Mouse (Mus musculus): Measurements from ENCODE around the gene Manbal. TPM values are rescaled to one million over a fixed set of nuclear protein-coding genes. Genes with fewer than 3 reads are reported as not detected.

Manbal gene
- 10 to 100 TPM; 60.3 to 66.1 (median 63.8) TPM for total RNA-seq (2022)

DNA sequence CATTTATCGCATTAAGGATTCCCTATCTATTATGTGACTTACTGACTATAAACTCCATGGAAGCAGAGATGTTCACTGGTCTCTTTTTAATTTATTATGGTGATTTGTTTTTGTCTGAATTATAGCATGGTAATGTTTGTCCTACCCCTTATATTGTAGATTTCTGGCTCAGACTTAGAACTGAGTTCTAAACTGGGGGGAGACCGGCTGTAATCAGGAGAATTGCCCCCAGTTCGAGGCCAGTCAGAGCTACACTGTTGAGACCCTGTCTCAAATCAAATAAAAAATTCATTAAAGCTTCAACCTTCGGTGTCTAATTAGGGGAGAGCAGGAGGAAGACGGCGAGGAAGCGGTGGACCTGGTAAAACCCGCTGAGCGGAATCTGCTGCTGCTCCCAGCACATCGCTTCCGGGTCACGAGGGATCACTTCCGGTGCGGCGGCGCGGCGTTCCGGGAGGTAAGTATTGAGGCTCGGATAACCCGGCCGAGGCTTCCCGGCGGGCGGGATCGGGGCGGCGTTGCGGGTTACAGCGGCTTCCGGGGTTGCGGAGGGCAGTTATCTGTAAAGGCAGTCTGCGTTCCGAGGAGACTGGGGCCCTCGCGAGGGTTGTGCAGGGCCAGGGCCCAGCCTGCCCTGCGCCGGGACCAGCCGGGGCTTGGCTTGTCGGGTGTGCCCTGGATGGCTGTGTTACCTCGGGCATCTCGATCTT is at the start of gene Manbal:
Gene Manbal, plus strand, starts transcription at position 411 of the 710 bp plus-strand sequence.
- peak; percentile 87 to 99 for DNase-seq (ENCODE audit: low spot score in 2 of 2)

DNA sequence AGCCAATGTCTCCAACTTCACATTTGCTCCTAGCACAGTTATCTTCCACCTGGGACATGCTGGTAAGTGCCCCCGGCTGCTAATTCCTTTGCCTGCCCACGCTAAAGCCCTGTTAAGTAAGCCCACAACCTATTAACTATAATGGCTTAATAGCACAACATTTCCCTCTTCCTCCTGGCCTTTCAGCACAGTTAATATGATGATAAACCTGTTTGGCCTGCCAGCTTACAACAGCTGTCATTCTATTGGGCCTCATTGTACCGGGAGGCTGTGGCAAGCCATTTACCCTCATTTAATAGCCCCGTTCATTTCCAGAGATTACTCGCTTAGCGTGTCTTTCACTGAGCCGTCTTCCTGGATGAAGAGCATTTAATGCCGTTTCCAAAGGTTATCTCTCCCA is 47.3 kb upstream of the Manbal start:
- no peak for DNase-seq (ENCODE audit: low spot score in 2 of 2)

DNA sequence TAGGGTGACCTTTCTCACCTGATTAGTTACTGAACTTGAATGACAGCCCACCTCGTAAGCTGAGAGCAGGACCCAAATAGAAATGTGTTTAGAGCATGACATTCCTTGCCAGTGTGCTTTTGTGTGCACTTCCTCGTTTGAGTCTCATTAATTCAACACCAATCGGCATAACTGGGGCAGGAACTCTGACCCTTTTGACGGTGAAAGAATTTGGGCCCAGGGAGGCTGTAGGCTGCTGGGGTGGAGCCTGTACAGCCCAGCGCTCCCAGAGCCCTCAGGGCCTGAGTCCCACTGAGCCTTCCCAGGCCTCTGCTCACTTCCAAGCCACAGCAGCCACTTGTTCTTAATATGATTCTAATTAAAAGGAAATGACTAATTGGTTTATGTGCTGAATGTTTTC is 46.5 kb upstream of the Manbal start:
- no peak for DNase-seq (ENCODE audit: low spot score in 2 of 2)

DNA sequence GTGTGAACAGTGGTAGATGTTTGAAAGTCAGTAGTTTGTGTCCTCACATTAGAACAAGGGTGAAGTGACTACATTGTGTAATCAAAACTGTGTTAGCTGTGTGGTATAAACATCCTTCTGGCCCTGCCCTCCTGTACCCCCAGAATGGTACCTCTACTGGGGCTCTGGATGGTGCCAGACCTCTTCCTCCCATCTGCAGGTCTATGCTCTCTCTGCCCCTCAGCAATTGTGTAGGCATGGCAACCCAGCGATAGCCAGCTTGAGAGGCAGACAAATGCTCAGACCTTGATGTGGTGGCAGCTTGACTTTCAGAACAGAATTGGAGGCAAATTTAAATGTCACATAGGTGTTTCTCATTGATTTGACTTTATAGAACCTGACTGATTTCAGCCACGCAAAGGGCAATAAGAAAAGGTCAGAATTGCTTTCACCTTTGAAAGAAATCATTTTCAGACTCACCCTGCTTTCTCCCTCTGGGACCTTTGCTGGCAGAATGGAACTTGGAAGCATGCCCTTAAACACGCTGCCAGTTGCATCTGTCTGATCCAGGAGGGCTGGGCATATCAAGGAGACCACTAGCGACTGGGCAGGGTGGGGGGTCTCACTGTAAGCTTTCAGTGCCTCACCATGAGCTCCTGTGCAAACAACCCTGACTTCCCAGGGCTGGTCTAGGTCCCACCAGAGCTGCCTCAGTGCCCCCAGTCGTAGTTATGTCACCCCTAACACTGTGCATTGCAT is 45.2 kb upstream of the Manbal start:
- no peak for DNase-seq (ENCODE audit: low spot score in 2 of 2)

DNA sequence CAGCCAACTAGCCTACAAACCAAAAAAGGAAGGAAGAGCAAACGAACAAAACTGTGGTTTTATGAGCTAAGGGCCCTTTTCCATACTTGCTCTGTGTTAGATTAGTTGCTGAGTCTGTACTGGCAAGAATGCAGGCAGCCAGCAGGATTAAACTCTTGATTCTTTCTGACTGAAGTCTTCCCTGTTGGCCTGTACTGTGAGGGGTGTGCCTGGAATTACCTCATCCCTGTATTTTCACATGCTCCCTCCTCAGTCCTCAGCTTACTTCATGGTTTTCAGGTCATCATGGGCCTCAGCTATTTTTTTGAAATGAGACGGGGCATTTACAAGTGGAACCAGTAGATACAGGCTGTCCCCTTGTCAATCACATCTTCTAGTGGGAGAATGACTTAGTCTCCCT is 42.2 kb upstream of the Manbal start:
- no peak for DNase-seq (ENCODE audit: low spot score in 2 of 2)

DNA sequence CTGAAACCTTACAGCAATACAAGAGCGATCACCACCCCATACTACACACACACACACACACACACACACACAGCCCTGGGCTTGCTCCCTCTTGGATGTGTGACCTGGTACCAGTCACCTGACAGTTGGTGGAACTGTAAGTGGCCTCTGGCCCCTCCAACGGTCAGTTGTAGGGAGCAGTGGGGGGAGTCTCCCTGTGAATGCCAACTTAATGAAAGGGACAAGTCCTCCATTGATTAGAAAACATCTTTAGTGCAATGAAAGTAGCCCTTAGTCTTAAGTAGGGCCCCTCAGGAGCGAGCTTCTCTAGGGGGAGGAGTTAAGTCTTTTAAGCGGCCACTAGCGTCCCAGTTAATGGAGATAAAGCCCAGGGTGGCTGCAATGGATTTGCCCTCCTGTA is 39.3 kb upstream of the Manbal start:
- DNase-seq (ENCODE audit: low spot score in 2 of 2), result no peak

DNA sequence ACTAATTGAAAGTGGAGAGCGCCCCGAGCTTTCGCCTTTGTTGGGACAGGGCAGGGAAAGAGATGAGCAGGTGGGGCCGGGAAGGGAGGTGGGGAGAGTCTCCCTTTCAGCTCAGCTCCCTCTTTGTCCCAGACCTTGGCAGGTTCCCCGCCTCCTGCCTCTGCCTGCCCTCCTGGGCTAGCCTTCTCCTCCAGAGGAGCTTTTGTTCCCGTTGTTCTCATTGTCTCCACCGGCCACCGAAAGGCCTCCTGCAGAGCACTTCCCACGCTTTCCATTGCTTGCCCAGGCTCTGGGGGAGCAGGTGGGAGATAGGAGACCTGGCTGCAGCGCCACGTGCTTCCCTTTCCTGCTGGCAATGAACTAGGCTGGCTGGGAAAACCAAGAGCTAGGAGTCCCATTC is 38.8 kb upstream of the Manbal start:
- no peak for DNase-seq (ENCODE audit: low spot score in 2 of 2)

DNA sequence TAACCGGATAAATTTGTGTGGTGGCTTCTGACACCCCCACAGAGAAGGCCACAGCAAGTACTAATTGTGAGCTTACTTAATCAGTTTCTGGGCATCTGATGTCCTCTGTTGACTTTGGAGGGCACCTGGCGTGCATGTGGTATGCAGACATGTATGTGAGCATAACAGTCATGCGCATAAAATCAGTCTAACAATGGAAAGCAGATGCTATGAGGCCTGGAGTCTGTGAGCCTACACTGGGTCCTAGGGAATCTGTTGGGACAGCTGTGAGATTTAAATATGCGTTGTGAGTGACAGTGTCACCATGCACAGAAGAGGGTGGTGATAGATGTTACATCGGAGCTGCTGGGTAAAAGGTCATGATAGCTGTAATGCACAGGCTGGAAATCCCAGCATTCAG is 35.3 kb upstream of the Manbal start:
- DNase-seq (ENCODE audit: low spot score in 2 of 2), result no peak

DNA sequence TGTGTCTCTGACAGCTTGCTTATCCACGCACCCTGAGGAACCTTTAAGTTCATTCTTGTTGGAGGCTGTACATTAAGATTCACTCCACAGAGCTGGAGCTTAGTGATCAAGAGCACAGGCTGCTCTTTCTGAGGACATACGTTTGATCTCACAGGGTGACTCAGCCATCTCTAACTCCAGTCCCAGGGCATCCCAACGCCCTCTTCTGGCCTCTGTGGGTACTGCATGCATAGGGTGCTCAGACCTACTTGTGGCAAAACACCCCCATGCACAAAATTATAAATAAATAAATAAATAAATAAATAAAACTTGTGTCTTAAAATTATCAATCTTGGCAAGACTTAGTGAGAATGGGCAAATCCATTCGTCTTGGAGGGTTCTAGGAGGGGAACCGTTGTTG is 28.7 kb upstream of the Manbal start:
- peak in 1 of 2 experiments; percentile 56 for DNase-seq (ENCODE audit: low spot score in 2 of 2)

DNA sequence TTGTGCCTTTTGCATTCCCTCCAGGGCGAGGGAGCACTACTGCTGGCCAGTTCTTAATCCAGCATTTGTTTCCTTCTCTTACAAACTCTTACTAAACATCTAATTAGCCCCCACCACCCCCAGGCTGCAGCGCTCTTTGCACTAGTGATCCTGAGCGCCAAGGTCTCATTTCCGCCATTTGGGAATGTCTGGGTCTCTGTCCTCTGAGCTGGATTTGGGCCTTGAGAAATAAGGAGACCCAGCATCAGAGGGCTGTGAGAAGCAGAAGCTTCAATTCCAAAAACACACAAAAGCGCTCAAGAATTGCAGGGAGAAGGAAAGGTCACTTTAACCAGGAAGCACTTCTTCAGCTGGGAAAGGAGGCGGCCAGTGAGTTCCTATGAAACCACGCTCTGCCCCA is 27.9 kb upstream of the Manbal start:
- DNase-seq (ENCODE audit: low spot score in 2 of 2), result no peak

DNA sequence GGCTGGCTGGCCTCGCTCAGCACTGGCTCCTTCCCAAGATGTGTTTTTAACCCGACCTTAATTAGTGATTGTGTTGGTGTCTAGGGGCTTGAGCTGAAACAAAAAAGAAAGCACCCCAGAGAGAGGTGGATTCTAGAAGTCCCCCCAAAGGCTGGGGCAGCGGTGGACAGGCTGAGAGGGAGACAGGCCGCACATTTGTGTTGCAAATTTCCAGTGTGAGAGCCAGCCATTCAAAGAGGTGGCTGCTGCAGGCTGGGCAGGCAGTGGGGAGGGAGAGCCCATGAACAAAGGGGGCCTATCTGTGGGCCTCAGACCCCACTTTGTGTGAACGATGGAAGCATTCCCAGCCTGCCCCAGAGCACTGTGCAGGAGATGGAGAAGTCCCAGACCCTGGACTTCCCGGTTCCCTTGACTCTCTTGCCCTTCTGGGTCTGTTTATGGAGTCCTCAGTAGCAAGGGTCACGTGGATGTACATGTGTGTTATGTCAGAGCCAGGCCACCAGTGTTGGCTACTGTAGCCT is 27.1 kb upstream of the Manbal start:
- peak in 1 of 2 experiments; percentile 80 for DNase-seq (ENCODE audit: low spot score in 2 of 2)

DNA sequence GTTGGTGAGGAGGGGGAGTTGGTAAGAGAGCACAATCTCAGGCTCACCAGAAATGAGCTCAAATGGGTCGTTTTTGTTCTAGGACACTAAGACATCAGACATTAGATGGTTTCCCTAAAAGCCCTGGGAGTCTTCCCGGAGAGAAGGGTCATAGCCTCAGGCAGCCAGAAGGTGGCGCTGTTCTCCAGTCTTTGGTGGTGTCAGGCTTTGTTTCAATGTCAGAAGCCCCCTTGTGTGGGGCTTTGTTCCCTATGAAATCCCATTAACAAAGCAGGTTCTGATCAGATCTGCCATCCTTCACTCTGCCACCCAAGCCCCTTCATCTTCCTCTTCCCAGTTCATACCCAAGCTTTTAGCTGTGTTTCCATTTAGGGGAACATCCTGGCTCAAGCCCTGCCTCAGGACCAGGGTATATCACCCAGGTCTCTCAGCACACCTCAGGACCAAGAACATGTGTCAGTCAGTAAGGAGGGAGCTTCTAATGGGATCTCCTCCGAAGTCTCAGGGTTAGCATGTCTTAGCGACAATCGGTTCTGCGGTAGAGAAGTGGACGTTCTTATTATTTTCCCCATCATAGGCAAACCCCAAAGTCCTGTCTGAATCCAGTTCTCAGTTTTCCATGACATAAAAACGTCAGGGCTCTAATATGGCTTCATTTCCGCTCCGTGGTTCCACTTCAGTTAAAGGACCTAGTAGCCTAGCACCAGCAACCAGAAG is 25.7 kb upstream of the Manbal start:
- peak; percentile 44 to 66 for DNase-seq (ENCODE audit: low spot score in 2 of 2)

DNA sequence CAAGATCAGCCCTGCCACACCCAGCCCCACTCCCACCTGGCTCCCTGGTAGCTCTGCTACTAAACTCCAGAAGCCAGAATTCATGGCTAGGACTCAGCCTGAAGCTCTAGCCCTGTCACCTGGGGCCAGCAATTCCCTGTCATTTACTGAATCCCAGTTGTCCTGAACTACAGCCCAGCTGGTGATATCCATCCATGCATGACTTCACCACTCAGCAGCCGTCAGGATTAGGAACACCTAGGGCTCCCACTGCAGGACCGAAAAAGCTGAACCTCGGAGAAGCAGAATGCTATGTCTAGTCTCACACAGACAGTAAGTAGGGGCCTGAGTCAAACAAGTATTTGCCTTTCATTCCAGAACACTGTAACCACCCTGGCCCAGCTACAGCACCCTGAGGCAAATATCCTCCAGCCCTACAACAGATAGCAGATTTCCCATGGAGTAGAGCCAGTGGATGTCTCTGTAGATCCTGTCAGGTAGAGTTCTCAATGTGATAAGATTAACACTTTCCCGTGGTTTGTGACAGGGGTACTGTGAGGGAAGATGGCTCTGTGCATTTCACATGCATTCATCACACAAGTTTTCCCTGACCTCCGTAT is 25.0 kb upstream of the Manbal start:
- DNase-seq (ENCODE audit: low spot score in 2 of 2), result no peak

DNA sequence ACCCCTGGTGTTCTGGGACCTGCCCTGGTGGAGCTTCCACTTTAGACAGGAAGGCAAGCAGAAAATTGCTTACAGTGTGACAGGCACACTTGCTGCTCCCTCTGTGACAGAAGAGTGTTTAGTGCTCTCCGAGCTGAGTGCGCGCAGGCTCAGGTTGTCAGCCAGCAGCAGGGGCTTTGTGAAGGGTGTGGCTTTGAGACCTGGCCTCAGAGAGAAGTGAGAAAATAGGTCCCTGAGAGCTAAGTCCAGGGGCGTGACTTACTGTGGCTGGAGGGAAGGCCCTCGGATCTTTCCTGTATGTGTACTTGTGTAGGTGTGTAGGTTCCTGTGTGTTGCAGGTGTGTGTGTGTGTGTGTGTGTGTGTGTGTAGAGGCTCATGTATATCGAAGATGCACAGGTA is 24.1 kb upstream of the Manbal start:
- no peak for DNase-seq (ENCODE audit: low spot score in 2 of 2)

DNA sequence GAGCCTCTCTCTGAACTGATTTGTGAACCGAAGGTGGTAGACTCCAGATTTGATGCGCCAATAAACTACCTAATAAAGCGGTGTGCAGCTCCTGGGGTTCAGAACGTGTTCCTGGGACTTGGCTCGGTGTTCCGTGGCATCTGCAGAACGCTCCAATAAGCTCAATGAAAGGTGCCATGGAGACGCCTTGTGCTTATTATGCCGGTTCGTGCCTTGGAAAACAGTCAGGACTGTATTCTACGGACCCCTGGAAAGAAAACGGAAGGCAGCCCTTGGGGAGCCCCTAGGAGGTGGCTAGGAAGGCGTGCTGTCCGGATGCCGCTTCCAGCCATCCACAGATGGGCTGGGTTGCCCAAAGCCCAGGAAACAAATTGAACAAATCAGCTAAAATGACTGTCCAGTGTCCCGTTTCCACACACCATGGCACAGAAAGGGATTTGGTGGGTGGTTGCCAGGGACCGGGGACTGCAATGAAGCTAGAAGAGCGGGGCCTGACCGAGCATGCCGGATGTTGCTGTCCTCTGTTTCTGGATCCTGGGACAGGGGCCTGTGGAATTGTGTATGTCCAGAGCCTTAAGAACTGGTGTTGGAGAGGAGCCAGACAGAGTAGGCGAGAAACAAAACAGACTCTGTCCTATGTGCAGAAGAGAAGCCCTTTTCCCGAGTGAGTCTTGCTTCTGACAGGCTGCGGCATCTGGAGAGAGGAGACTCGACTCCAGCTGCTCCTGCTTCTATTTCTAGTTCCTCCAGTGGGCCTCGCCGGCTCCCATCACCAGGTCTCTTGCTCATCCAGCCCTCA is 19.8 kb upstream of the Manbal start, which contains the start of gene Ghrh:
Gene Ghrh, minus strand, starts transcription at position 146 of the 799 bp plus-strand sequence.
- DNase-seq (ENCODE audit: low spot score in 2 of 2), result peak in 1 of 2 experiments; percentile 55

DNA sequence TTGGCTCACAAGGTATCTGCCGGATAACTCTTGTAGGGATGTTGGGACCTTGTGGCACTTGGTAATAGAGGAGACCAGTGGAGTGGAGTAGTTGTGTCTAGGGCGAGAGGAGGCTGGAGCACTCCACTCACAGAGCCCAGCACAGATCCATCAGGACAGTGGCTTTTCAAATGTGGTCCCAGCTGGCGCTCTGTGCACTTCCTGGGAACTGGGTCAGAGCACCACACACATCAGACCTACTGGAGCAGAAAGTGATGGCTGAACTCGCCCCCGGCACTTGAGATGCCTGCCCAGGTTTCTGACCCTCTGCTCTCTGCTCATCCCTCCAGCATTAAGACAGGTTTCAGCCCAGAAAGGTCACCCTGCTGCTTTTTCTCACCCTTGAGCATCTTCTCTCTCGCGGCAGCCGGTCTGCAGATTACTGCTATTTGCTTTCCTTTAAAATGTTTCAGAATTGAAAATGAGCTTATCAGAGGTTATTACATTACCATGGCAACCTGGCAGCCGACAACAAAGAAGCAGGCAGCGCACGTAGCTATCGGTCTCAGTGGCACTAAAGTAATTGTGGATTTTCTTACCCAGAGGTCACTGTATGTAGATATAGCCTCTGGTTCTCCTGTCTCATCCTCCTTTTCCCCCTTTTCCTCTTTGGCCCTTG is 18.1 kb upstream of the Manbal start:
- DNase-seq (ENCODE audit: low spot score in 2 of 2), result no peak

DNA sequence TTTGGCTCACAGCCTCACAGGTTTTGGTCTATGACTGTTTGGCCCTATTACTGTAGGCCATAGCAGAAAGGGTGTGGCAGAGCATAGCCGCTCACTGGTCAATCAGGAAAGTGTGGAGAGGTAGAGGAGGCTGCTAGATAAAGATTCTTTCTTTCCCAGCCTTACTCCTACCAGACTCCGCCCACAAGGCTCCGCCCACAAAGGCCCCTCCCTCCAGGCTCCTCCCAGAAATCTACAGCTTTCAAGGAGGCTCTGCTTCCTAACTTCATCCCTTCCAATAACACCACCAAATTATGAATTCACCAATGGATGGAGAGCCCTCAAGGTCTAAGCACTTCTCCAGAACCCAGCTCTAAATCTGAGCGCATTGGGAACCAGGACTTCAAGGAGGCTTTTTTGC is 14.2 kb upstream of the Manbal start:
- no peak for DNase-seq (ENCODE audit: low spot score in 2 of 2)

DNA sequence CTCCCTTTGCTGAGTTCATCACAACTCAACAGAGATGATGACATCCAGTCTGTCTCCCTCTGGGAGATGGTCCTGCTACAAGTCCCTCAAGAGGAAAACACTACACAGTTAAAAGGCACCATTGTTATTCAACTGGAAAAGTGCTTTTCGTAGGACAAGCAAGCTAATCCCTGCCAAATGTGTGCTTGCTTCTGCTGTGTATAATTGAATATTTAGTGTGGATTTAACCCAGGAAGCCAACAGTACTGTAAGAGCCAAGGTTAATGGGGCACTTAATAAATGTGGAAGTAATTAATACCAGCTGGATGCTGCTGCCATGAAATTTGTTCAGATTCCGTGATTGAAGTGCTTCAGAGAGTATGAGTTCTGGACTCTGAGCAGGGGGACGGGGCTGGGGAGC is 13.3 kb upstream of the Manbal start:
- no peak for DNase-seq (ENCODE audit: low spot score in 2 of 2)

DNA sequence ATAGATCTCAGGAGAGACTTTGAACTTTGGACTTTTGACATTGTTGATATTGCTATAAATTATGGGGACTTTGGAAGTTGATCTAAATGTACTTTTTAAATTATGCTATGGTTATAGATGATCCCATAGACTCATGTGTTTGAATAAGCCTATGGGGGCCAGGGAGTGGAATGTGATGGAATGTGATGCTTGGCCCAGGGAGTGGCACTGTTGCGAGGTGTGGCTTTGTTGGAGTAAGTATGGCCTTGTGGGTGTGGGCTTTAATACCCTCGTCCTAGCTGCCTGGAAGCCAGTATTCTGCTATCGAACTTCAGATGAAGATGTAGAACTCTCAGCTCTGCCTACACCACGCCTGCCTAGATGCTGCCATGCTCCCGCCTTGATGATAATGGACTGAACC is 7.4 kb upstream of the Manbal start:
- DNase-seq (ENCODE audit: low spot score in 2 of 2), result no peak

DNA sequence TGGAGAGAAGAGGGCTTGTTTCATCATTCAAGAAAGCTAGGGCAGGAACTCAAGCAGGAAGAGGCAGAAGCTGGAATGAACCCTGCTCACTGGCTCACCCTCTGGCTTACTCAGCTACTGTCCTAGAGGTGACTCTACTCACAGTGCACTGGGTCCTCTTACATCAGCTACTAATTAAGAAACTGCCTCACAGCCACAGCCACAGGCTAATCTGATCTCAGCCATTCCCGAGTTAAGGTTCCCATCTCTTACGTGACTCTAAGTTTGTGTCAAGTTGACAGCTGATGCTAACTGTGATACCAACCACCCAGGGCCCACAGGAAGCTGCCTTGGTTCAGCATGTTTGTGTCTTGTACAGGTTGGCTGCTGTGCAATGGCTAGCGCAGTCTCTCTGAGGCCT is 4.4 kb upstream of the Manbal start:
- DNase-seq (ENCODE audit: low spot score in 2 of 2), result no peak

All from left cerebral cortex, adult 8-10 months (tissue).